Mouse (Mus musculus) limb, embryonic 11.5 days (tissue): ENCODE measurements around the gene Ppp1r21. TPM values are rescaled to one million over a fixed set of nuclear protein-coding genes. Genes with fewer than 3 reads are reported as not detected.

ENCODE experiments used
- ATAC-seq: fragments of 200-750 bp; cut with Nextera tagmentation; 2 replicates; pipeline ENCODE4 v1.8.0; 2017; ENCODE audit warnings: low read depth; ENCODE audit not compliant: insufficient number of reproducible peaks, low FRiP score, low TSS enrichment
- DNase-seq: peaks from one replicate; pipeline ENCODE4 v3.0.0-alpha.2; 2015; ENCODE audit warnings: low spot score
- H3K27ac ChIP-seq: fragments of 300-500 bp; sonication (generic); replicated peaks from 2 replicates; pipeline ENCODE4 v1.5.1; 2014; ENCODE audit warnings: low read depth, mild to moderate bottlenecking, low read length
- H3K27me3 ChIP-seq: fragments of 300-500 bp; sonication (generic); 2 replicates; pipeline ENCODE4 v1.6.1; 2014; ENCODE audit warnings: mild to moderate bottlenecking, low read length, mixed read lengths; ENCODE audit not compliant: control insufficient read depth, insufficient read depth
- H3K36me3 ChIP-seq: fragments of 300-500 bp; sonication (generic); 2 replicates; pipeline ENCODE4 v1.6.1; 2014; ENCODE audit warnings: mild to moderate bottlenecking, low read length, moderate library complexity, mixed read lengths; ENCODE audit not compliant: control insufficient read depth, insufficient read depth
- H3K4me1 ChIP-seq: fragments of 300-500 bp; sonication (generic); 2 replicates; pipeline ENCODE4 v1.6.1; 2014; ENCODE audit warnings: low read length, mixed read lengths; ENCODE audit not compliant: control insufficient read depth, insufficient read depth
- H3K4me2 ChIP-seq: fragments of 300-500 bp; sonication (generic); 2 replicates; pipeline ENCODE4 v1.6.1; 2014; ENCODE audit warnings: low read depth, mild to moderate bottlenecking, moderate library complexity; ENCODE audit not compliant: severe bottlenecking
- H3K4me3 ChIP-seq: fragments of 300-500 bp; sonication (generic); 2 replicates; pipeline ENCODE4 v1.5.1; 2014; ENCODE audit warnings: low read depth, low read length
- H3K9ac ChIP-seq: fragments of 300-500 bp; sonication (generic); 2 replicates; pipeline ENCODE4 v1.6.1; 2014; ENCODE audit warnings: mild to moderate bottlenecking, low read length
- H3K9me3 ChIP-seq: fragments of 300-500 bp; sonication (generic); 2 replicates; pipeline ENCODE4 v1.6.1; 2016; ENCODE audit warnings: low read length; ENCODE audit not compliant: control insufficient read depth
- WGBS: fragments of 180-500 bp; shearing (Covaris S2); extraction: QIAGEN DNeasy Blood & Tissue Kit; methylation state at CpG from one replicate; pipeline ENCODE4 v1.1.7; 2014; 5-methylcytosine and 5-hydroxymethylcytosine counted together
- polyA plus RNA-seq: library from polyadenylated mRNA; unstranded; fragments of >200 nt; fragmentation: Nextera tagmentation; extraction: Ambion mirVana; gene quantifications from 2 replicates; pipeline ENCODE4 v1.2.1, GENCODE M21; 2014

Gene Ppp1r21
- polyA plus RNA-seq, 1 experiment from 2014 or later, result 22.6 TPM

GRCm38 (mm10) chr17:88636076-88636475 is 106.2 kb downstream of the Ppp1r21 start:
- ATAC-seq (no peak), DNase-seq (no peak)
- Histone ChIP-seq H3K27ac (no peak overlapping the region), H3K36me3 (peaks cover 3% of the 10 kb centered on the region), H3K4me3 (no peak overlapping the region), H3K9me3 (no peaks in the 10 kb centered on the region), H3K9ac (no peak overlapping the region), H3K4me1 (no peaks in the 10 kb centered on the region), H3K27me3 (no peaks in the 10 kb centered on the region), H3K4me2 (no peak overlapping the region)
- WGBS, result 86% methylated on average over 14 of the region's 14 CpGs

GRCm38 (mm10) chr17:88636587-88636986 is 106.7 kb downstream of the Ppp1r21 start:
- no peak overlapping the region for H3K9ac ChIP-seq
- WGBS, result 66% methylated on average over 12 of the region's 12 CpGs
- H3K36me3 ChIP-seq, result peaks cover 3% of the 10 kb centered on the region
- H3K27ac ChIP-seq, result no peak overlapping the region
- H3K4me3 ChIP-seq, result no peak overlapping the region
- no peak overlapping the region for H3K4me2 ChIP-seq
- no peaks in the 10 kb centered on the region for H3K27me3 ChIP-seq
- DNase-seq (no peak), ATAC-seq (no peak)
- H3K9me3 ChIP-seq, result no peaks in the 10 kb centered on the region
- H3K4me1 ChIP-seq, result no peaks in the 10 kb centered on the region

Other genes starting within 250 kb of the Ppp1r21 start
- gene Foxn2, start 89.4 kb upstream of the Ppp1r21 start, polyA plus RNA-seq, result 8.5 and 9.8 TPM in 2 replicates
- gene Ston1, start 67.6 kb downstream of the Ppp1r21 start, polyA plus RNA-seq, result 5.2 and 6.9 TPM in 2 replicates
- gene Gtf2a1l, start 138.5 kb downstream of the Ppp1r21 start, polyA plus RNA-seq, result 0.12 TPM in 1 of 2 replicates, not detected in the other